Mouse (Mus musculus): ENCODE measurements around the gene Usp12.

DNA sequence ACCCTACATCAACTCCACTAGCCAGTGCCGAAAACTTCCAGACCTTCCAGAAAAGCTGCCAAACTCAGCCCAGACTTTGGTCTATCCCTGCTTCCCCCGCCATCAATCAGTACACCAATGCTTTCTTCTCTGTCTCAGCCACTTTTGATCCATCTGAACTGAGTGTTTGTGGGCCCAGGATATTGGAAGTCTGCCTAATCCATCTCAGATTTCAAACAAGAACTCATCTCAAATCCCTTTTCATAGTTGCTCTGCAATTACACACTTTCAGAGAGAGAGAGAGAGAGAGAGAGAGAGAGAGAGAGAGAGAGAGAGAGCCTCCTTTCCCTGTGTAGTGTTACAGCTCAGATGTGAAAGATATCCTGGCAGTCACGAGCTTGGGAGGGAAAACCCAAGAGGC is 85.4 kb downstream of the Usp12 start:
- TF ChIP-seq CTCF (IDR thresholded peaks at IDR 0.05; ENCODE audit: borderline replicate concordance, insufficient read depth, low read length) (no peak), POLR2A (IDR thresholded peaks at IDR 0.05; ENCODE audit: low read depth, low read length) (no peak)
